Mouse (Mus musculus) stomach, postnatal 0 days (tissue): ENCODE measurements around the gene Prmt8.

ENCODE experiments used
- CTCF ChIP-seq: IDR thresholded peaks from 2 replicates; pipeline ENCODE4 v1.5.1; 2016; ENCODE audit warnings: antibody characterized with exemption, low read depth, mild to moderate bottlenecking, moderate library complexity
- EP300 ChIP-seq: optimal IDR thresholded peaks from 2 replicates; pipeline ENCODE3; 2016; ENCODE audit warnings: antibody characterized with exemption

DNA sequence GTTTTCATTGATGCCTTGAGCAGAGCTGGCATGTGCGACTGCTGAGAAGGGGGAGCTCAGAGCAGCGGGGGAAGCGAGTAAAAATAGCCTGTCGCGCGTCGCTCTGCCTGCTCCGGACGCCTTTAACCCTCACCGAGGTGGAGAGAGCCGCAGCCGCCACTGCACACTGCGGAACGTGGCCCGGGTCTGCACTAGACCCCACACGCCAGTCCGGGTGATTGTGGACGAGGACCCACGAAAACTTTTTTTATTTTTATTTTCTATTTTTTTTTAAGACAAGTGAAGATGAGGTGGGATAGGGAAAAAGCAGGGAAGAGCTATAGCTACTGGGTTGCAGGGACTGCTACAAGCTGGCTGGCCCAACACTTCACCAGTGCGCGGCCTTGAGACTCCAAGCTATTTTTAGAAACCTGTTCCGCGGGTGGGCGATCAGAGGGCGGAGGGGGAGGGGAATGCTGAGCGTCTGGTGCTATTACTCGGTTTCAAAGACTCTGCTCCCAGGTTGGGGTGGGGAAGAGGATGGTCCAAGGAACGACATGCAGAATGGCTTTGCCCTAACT, 2.6 kb downstream of the Prmt8 start:
- TF ChIP-seq EP300 (no peak), CTCF (no peak)
